Mouse (Mus musculus) kidney, adult 18-20 months (tissue): ENCODE data around the gene Fgf8.

Source experiments
- DNase-seq: peaks from one replicate; pipeline ENCODE4 v3.0.0; 2021

Fgf8 gene

DNA sequence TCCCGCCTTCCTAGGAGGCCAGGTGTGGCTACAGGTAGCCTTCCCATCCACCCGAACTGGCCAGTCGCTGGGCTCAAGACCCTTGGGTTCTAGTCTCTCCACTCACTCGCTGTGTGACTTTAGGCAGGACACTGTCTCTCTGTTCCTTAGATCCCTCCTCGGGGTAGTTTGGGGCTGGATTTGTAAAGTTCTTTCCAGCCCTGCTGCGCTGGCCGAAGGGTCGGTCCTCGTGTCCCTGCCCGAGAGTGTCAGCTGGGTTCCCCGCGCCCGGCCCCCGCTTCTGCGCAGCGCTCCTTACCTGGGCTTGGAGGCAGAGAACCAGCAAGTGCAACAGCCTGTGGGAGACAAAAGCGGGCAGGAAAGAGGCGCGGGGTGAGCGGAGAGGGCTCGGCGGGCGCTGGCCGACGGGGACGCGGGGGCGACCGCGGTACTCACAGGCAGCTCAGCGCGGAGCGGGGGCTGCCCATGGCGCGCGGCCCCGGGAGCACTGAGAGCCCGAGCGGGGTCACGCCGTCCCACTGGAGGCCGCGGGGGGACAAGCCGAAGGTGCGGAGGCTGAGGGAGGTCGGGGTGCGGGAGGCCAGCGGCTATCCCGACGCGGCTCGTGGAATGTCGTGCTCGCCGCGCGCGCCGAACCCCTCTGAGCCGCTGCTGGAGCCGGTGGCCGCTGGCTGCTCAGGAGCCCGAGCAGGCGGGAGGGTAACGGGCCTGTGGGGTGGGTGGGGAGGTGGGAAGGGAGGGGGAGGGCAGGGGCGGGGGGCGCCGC is at the start of gene Fgf8:
Fgf8 (minus strand) TSS at position 698 of the 766 bp plus-strand sequence.
- DNase-seq: no peak

DNA sequence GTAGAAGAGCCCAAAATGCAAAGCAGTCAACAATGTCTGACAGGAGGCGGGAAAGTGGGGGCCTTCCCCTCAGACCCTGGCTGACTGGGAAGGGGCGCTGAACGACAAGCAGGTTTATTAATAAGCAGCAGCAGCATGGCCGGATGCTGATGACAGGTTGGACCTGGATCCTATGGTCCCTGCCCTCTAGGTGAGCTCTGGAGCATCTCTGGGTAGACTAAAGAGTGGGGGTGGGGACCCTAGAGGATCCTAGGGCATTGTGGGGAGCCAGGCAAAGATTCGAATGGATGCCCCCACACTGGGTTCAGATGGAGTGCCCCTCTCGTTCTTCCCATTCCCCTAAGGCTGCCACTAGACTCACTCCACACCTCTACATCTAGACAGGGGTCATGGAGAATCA is 49.7 kb upstream of the Fgf8 start:
- DNase-seq: no peak

DNA sequence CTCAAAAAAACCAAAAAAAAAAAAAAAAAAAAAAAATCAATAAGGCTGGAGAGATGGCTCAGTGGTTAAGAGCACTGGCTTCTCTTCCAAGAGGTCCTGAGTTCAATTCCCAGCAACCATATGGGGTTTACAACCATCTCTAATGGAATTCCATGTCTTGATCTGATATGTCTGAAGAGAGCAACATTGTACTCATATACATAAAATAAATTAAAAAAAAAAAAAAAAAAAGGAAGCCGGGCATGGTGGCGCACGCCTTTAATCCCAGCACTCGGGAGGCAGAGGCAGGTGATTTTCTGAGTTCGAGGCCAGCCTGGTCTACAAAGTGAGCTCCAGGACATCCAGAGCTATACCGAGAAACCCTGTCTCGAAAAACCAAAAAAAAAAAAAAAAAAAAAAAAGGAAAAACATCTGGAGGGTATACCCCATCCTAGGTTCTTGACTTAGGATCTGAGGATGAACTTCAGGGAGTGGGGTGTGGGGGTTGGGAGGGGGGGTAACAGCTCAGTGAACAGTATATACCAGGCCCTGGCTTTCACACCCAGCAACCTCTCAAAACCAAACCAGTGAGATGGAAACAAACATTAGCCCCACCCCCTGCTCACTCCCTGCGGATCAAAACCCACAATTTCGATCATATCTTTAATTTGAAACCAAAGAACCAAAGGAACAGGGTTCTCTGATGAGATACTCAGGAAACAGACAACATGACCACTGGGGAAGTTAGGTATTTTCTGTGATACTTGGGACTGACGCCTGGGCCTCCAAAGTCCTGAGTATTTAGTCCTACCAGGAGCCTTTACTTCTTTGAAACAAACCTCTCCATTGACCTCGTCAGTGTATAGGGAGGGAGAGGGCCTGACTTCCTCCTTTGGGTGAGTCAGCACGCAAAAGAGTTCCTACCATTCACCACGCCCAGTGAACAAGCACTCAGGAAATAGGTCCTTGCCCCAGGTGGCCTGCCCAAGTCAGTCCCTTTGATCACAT is 47.5 kb upstream of the Fgf8 start:
- no peak for DNase-seq

GRCm38 (mm10) chr19:45789365-45789764 is 46.6 kb upstream of the Fgf8 start:
- DNase-seq: no peak

- no peak for DNase-seq
These were observed 45.6 kb upstream of the Fgf8 start for GRCm38 (mm10) chr19:45788337-45788736.

DNA sequence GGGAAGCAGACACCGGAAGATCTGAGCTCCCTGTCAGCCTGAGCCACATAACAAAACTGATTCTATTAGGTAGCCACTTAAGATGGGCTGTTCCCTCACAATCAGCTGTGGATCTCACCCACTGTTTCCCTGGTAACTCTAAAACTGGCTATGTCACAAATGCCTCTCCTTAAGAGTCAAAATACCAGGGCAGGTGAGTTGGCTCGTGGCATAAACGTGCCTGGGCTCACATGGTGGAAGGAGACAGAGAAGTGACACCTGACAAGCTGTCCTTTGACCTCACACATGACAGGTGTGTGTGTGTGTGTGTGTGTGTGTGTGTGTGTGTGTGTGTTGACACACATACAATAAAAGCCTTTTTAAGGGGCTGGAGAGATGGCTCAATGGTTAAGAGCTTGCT is 44.7 kb upstream of the Fgf8 start:
- DNase-seq: no peak

- DNase-seq: no peak
These were observed 42.8 kb upstream of the Fgf8 start for GRCm38 (mm10) chr19:45785470-45785869.

DNA sequence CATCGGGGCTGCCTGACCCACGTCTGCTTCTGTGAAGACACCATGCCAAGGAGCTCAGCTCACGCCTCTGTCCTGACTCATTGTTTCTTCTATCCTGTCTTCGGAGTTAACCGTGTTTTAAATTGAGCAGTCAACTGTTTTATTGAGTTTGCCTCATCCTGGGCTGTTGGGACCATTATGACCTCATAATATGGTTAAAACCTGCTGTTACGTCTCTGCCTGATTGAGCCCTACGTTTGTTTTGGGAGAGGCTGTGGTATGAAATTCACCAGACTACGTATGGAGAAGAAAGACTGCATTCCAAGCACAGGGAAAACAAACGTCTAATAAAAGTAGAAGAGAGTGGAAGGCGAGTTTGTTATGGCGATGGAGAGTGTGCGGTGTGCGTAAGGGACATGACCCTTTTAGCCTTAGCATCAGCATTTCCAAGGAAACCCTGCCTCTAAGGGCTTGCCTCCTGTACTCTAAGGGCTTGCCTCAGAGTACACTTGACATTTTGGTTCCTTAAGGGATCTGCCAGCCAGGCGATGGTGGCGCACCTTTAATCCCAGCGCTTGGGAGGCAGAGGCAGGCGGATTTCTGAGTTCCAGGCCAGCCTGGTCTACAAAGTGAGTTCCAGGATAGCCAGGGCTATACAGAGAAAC is 41.3 kb upstream of the Fgf8 start:
- no peak for DNase-seq

DNA sequence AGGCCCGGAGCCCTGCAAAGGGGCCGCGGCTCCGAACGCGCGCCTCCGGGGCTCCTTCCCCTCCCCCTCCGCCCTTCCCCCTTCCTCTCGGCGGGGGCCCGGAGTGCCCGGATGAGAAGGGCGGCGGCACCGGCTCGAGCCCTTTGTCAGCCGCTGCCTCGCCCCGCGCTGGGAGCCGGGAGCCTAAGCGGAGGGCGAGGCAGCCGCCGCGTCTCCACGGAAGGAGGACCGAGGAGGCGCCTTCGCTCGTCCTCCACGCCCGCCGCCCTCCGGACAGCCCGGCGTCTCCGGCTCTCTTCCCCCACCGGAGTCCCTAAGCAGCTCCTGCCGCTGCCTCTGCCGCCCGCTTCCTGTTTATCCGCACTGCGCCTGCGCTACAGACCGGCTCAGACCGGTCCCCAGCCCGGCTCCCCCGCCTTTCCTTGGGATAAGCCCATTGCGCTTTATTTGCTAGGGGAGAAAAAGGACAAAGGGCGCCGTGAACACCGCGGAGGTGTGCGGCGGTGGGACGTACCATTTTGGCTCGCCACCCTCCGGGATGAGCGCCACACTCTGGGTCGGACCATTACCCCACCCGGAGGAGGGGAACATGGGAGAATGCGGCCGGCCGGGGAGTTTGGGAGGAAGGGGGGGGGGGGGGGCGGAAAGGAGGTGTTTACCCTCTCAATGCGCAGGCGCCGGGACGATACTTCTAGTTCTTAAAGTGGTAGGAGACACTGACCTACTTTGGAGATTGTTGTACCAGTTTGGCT is 40.6 kb upstream of the Fgf8 start, which contains the start of gene Mgea5:
Mgea5 (minus strand) TSS at position 657 of the 752 bp plus-strand sequence.
- DNase-seq: peak; percentile 98

DNA sequence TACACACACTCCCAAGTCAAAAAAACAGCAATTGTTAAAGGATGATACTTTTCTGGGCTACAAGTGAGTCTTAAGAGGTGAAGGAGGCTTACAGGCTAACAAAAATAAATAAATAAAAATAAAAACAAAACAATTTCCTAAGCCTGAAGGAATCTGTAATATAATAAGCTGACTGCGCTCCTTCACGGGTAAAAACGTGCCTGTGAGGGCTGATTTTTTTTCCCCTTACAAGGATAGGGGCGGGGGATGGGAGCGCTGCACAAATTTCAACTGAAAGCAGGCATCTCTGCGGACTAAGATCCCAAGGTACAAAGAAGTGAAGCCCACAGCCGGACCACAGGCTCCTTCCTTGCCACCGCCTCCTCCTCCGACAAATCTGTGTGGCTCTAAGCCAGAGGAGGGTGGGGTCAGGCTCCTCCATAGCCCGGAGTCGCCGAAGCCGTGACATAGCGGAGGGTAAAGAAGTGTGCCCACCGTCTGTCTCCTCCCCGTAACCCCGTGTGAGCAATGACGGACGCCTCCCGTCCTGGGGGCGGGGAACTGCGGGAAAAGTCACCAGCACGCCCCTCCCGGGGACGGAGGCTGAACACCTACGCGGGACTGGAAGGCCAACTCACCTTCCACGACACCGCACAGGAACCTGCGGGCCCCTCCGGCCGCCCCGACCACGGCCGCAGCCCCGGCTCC is 39.7 kb upstream of the Fgf8 start:
- peak; percentile 81 for DNase-seq

DNA sequence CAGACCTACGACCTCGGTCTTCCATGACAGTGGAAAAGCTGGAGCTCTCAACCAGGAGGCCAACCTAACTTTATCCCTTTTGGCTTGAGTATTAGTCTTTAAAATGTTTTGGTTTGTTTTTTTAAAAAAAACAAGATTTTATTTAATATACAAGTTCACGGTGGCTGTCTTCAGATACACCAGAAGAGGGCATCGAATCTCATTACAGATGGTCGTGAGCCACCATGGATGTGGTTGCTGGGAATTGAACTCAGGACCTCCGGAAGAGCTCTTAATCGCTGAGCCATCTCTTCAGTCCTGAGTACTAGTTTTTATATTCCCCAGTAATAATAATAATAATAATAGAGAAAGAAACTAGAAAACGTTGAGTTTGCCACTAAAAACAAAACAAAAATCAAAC is 39.0 kb upstream of the Fgf8 start:
- DNase-seq: no peak

GRCm38 (mm10) chr19:45780350-45780915 is 37.7 kb upstream of the Fgf8 start:
- no peak for DNase-seq

GRCm38 (mm10) chr19:45775486-45775885 is 32.8 kb upstream of the Fgf8 start:
- no peak for DNase-seq

GRCm38 (mm10) chr19:45771501-45771900 is 28.8 kb upstream of the Fgf8 start:
- no peak for DNase-seq

DNA sequence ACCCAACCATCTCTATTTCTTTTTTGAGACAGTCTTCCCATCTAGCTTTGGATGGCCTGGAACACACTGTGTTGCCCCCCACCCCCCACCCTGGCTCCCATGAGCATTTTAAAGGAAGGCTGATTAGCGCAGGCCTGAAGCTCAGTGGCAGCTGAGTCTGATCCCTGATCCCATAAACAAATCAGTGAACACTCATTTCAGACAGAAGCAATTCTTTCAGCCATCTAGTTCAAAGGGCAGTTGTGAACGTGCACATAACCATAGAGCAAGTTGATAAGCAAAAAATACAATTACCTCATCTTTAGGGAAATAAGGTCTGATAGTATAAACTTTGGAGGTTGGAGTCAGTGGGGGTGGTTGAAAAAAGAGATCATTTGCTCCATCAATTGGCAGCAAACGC is 18.1 kb upstream of the Fgf8 start:
- no peak for DNase-seq

DNA sequence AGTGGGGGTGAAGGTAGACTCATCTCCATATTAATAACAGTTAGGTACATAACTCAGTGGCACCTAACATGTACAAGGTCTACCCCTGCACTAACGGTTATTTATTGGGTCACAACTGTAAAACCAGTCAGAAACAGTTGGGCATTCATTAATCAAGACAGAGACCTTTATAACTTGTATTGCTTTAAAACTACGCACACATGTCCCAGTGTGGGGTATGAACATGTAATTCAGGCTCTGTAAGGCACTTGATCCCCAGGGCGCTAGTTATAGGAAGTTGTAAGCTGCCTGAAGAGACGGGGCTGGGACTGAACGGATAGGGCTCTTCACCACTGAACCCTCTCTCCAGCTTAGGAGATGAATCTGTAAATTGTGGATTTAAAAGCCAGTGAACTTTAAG is 16.0 kb upstream of the Fgf8 start:
- no peak for DNase-seq

GRCm38 (mm10) chr19:45753551-45753950 is 10.8 kb upstream of the Fgf8 start:
- DNase-seq: no peak

DNA sequence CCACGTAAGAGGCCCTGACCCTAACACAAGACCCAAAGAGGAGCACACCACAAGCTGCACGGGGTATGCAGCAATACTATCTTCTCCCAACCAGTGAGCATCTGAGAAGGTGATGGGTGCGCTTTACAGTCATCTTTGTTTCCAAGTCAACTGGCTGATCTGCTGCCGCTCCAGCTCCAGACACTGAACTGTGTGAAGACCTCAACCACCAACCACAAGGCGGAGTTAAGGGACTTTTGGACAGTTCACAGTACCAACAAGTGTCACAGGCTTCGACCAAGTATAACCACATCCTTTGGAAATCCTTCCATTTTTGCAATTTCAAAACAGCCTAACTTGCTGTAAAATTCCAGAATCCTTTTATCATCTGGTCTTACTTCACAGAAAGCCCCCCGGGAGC is 9.2 kb upstream of the Fgf8 start:
- DNase-seq: no peak

DNA sequence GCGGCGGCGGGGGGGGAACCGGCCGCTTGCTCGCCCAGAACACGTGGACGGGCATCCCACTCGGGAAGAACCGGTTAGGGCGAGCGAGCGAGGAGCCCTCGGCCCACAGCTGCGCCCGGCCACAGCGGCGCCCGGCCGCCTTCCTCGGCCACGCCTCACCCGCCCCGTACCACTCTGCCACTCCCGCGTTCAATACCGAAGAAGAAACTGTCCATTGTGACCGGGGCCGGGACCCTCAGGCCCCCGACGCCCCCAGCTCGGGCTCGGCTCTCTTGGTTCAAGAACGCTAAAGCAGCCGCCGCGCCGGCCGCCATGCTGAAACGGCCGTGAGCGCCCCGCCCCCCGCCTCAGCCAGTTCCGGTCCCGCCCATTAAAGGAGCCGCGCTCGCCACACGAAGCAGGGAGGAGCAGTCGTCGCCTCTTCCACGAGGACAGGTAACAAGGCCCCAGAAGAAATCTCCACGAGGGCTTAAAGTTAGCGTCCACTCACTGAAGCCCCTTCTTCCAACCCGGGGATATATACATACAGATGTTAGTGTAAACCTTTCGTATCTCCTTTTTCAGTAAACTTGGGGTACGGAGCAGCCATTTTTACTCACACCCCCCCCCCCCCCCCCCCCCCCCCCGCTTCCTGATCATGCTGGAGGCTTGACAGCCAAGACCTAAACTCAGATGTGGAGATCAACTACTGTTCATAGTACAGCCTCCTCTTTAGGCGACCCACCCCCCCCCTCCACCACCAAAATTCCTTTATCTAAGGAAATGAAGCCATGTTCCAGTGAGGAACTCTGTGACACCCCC is 6.7 kb upstream of the Fgf8 start, which contains the start of gene Npm3:
Npm3 (minus strand) TSS at position 349 of the 801 bp plus-strand sequence.
- DNase-seq: peak; percentile 88

GRCm38 (mm10) chr19:45748691-45749242 is 6.1 kb upstream of the Fgf8 start:
- DNase-seq: peak; percentile 24
